Comparison of ENCODE assay signal across 22 mouse cellular contexts in the genomic region with DNA sequence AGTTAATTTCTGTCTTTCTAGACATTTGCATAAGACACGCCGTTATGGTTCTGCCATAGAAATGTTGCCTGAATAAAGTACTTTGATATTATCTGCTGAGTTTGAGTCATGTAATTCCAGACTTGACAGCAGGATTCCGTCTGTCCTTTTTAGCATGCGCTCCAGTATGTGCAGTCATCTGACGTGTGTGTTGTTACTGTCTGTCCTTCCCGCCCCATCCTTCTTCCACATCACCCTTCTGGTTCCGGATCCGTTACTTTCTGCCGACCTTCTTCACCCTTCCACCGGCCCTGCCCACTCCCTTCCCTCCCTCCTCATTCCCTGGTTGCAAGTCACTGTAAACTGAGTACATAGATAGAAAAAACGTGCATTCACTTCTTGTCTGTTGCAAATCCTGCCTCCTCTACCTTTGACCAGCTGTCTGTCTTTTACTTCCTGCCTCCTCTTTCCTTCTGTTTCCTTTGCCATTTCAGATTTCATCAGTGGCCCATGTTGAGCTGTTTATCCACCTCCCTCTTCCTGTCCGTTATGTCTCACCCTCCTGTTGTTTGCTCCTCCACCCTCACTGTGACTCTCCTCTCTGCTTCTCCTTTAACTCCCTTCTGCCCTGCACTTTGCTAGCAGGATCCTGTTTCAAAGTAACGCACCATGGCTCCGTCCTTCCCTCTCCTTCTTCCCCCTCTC.
DNase-seq lines count a peak whose midpoint lies in the region; ATAC-seq and TF ChIP-seq lines count a peak whose summit lies in the region.
"Had no signal": no experiment of that assay in that cellular context is flagged by ENCODE, and none has a peak within 500 bp of the region (broad histone marks: within the 10 kb centered on the region; RNA-seq: fewer than 3 reads in every experiment).

No protein-coding gene starts in this region.

- no peak overlapping the region for H3K4me2 ChIP-seq in heart, embryonic 12.5 days
- H3K4me2 ChIP-seq: embryonic facial prominence, embryonic 12.5 days; heart, embryonic 15.5 days; limb, embryonic 15.5 days; midbrain, embryonic 12.5 days had no signal

- no peak for TF ChIP-seq CTCF in layer of hippocampus, adult 2 months (conservative IDR thresholded peaks at IDR 0.05)

- H3K27ac ChIP-seq in heart, embryonic 12.5 days (ENCODE audit: poor library complexity, severe bottlenecking): peak overlapping the region; percentile 33; the same call in 1 of the 2 replicates
- peak overlapping the region; percentile 46 for H3K27ac ChIP-seq in layer of hippocampus, adult 2 months
- H3K27ac ChIP-seq: embryonic facial prominence, embryonic 12.5 days; gastrocnemius, adult 2 months; heart, embryonic 15.5 days; hindbrain, postnatal 0 days; limb, embryonic 15.5 days; midbrain, embryonic 12.5 days had no signal

- WGBS in heart, embryonic 12.5 days: 64% methylated on average over 14 of the region's 14 CpGs

- no peak overlapping the region for H3K4me3 ChIP-seq in heart, embryonic 12.5 days
- H3K4me3 ChIP-seq in layer of hippocampus, adult 2 months: no peak overlapping the region
- H3K4me3 ChIP-seq: embryonic facial prominence, embryonic 12.5 days; gastrocnemius, adult 2 months; heart, embryonic 15.5 days; limb, embryonic 15.5 days; midbrain, embryonic 12.5 days had no signal

- DNase-seq in heart, adult 18-20 months: no peak
- peak in 1 of 2 experiments; percentile 66 for DNase-seq in layer of hippocampus, adult 2 months (ENCODE audit: low spot score in 2 of 2)
- no peak for DNase-seq in layer of hippocampus, adult 9-10 months (ENCODE audit: low spot score)
- DNase-seq in brain, adult 2 months (ENCODE audit: low read depth, low spot score): peak; percentile 45
- no peak for DNase-seq in adrenal gland, adult 18-20 months (ENCODE audit: low spot score in 2 of 2)
- no peak for DNase-seq in left cerebral cortex, postnatal 10 days (ENCODE audit: extremely low spot score in 1 of 2, low spot score in 2 of 2)
- DNase-seq: B cell, adult 2 months; cerebellum, adult 2 months; forebrain, postnatal 0 days; gastrocnemius, adult 2 months; heart, postnatal 4 days; lung, adult 2 months; lung, postnatal 36 days; thymus, postnatal 36 days had no signal

- H3K9me3 ChIP-seq in heart, embryonic 12.5 days (replicated peaks): no peaks in the 10 kb centered on the region
- H3K9me3 ChIP-seq: embryonic facial prominence, embryonic 12.5 days; heart, embryonic 15.5 days; limb, embryonic 15.5 days; midbrain, embryonic 12.5 days had no signal

- no peak for ATAC-seq in heart, embryonic 12.5 days (ENCODE audit: insufficient number of reproducible peaks, low FRiP score)
- peak; percentile 50 for ATAC-seq in megakaryocyte, adult 5-6 weeks (ENCODE audit: poor library complexity, severe bottlenecking)
- ATAC-seq: forebrain, postnatal 0 days; hindbrain, postnatal 0 days; intestine, postnatal 0 days had no signal

- H3K4me1 ChIP-seq in heart, embryonic 12.5 days (replicated peaks): peaks cover 16% of the 10 kb centered on the region

- no peak overlapping the region for H3K9ac ChIP-seq in heart, embryonic 12.5 days
- H3K9ac ChIP-seq: embryonic facial prominence, embryonic 12.5 days; forebrain, postnatal 0 days; heart, embryonic 15.5 days; limb, embryonic 15.5 days; midbrain, embryonic 12.5 days had no signal

- intact Hi-C loops in left cerebral cortex, postnatal 10 days (cut with DNase I): no loop called here

- H3K36me3 ChIP-seq in heart, embryonic 12.5 days: peaks cover 2% of the 10 kb centered on the region; the same call in 1 of the 2 replicates
- H3K36me3 ChIP-seq: embryonic facial prominence, embryonic 12.5 days; heart, embryonic 15.5 days; limb, embryonic 15.5 days; midbrain, embryonic 12.5 days had no signal

- no peaks in the 10 kb centered on the region for H3K27me3 ChIP-seq in heart, embryonic 12.5 days (replicated peaks)
- H3K27me3 ChIP-seq: embryonic facial prominence, embryonic 12.5 days; heart, embryonic 15.5 days; limb, embryonic 15.5 days; midbrain, embryonic 12.5 days had no signal
